Mouse (Mus musculus) MEL (cell line): Measurements from ENCODE around the gene Kif6. TPM values are rescaled to one million over a fixed set of nuclear protein-coding genes. Genes with fewer than 3 reads are reported as not detected.

ENCODE experiments used
- DNase-seq: peaks from one replicate; pipeline ENCODE4 v3.0.0; 2011; ENCODE audit warnings: low read depth, low spot score
- H3K27ac ChIP-seq: 2 replicates; pipeline ENCODE4 v1.5.1; 2012; ENCODE audit warnings: low read depth, mild to moderate bottlenecking, control low read depth, low read length, moderate library complexity; ENCODE audit not compliant: control insufficient read depth
- H3K27me3 ChIP-seq, 2 experiments: fragments of 150-350 bp in 1 of 2; sonication (generic) in 1 of 2; 2 replicates each; pipeline ENCODE4 v1.6.1; 2012; ENCODE audit warnings: low read length in 2 of 2, mild to moderate bottlenecking in 2 of 2, improper control_type of control experiment in 1 of 2, moderate library complexity in 1 of 2; ENCODE audit not compliant: insufficient read depth in 2 of 2, control insufficient read depth in 1 of 2
- H3K36me3 ChIP-seq, 2 experiments: 2 replicates each; pipeline ENCODE4 v1.6.1; 2012 to 2014; ENCODE audit warnings: low read length in 2 of 2, improper control_type of control experiment in 1 of 2, inconsistent platforms in 1 of 2, mild to moderate bottlenecking in 1 of 2; ENCODE audit not compliant: insufficient read depth in 2 of 2, control insufficient read depth in 1 of 2
- H3K4me1 ChIP-seq, 2 experiments: fragments of 150-350 bp in 1 of 2; sonication (generic) in 1 of 2; 2 replicates each; pipeline ENCODE4 v1.6.1; 2012; ENCODE audit warnings: low read length in 2 of 2, improper control_type of control experiment in 1 of 2, mild to moderate bottlenecking in 1 of 2; ENCODE audit not compliant: insufficient read depth in 2 of 2, control insufficient read depth in 1 of 2
- H3K4me3 ChIP-seq, 2 experiments: fragments of 150-350 bp in 1 of 2; sonication (generic) in 1 of 2; 2 replicates each; pipeline ENCODE4 v1.5.1; 2012; ENCODE audit warnings: low read depth in 2 of 2, low read length in 2 of 2, mild to moderate bottlenecking in 2 of 2, moderate library complexity in 2 of 2, control low read depth in 1 of 2, improper control_type of control experiment in 1 of 2; ENCODE audit not compliant: control insufficient read depth in 1 of 2, insufficient read depth in 1 of 2
- H3K79me2 ChIP-seq: 2 replicates; pipeline ENCODE4 v1.6.1; 2012; ENCODE audit warnings: mild to moderate bottlenecking, low read length, moderate library complexity; ENCODE audit not compliant: control insufficient read depth, poor library complexity, insufficient read depth
- H3K9ac ChIP-seq: 2 replicates; pipeline ENCODE4 v1.6.1; 2012; ENCODE audit warnings: low read depth, mild to moderate bottlenecking, control low read depth, low read length, moderate library complexity; ENCODE audit not compliant: control insufficient read depth, poor library complexity, severe bottlenecking
- H3K9me3 ChIP-seq: fragments of 150-350 bp; sonication (generic); replicated peaks from 2 replicates; pipeline ENCODE4 v1.6.1; 2012; ENCODE audit warnings: mild to moderate bottlenecking, low read length, improper control_type of control experiment, moderate library complexity; ENCODE audit not compliant: insufficient read depth
- BHLHE40 ChIP-seq: IDR thresholded peaks from 2 replicates; pipeline ENCODE4 v1.6.1; 2012; ENCODE audit warnings: low read depth, mild to moderate bottlenecking, inconsistent platforms, low read length, improper control_type of control experiment, borderline replicate concordance
- ELF1 ChIP-seq: IDR thresholded peaks from 2 replicates; pipeline ENCODE4 v1.6.1; 2014; ENCODE audit warnings: low read depth, mild to moderate bottlenecking, inconsistent platforms, low read length, improper control_type of control experiment, moderate library complexity
- GATA1 ChIP-seq: IDR thresholded peaks from 2 replicates; pipeline ENCODE4 v1.6.1; 2011; ENCODE audit warnings: low read depth, low read length, improper control_type of control experiment
- HCFC1 ChIP-seq: IDR thresholded peaks from 2 replicates; pipeline ENCODE4 v1.6.1; 2012; ENCODE audit warnings: low read depth, mild to moderate bottlenecking, inconsistent platforms, low read length, improper control_type of control experiment, moderate library complexity
- JUND ChIP-seq: IDR thresholded peaks from 2 replicates; pipeline ENCODE4 v1.6.1; 2011; ENCODE audit warnings: low read depth, mild to moderate bottlenecking, improper control_type of control experiment, low read length
- MAX ChIP-seq: IDR thresholded peaks from 2 replicates; pipeline ENCODE4 v1.6.1; 2011; ENCODE audit warnings: low read length, improper control_type of control experiment
- MAZ ChIP-seq: IDR thresholded peaks from 2 replicates; pipeline ENCODE4 v1.6.1; 2012; ENCODE audit warnings: low read depth, mild to moderate bottlenecking, inconsistent platforms, low read length, improper control_type of control experiment
- MEF2A ChIP-seq: IDR thresholded peaks from 2 replicates; pipeline ENCODE4 v1.6.1; 2014; ENCODE audit warnings: low read depth, mild to moderate bottlenecking, inconsistent platforms, low read length, improper control_type of control experiment; ENCODE audit not compliant: poor library complexity, insufficient replicate concordance, severe bottlenecking; ENCODE audit errors: extremely low read depth
- MYC ChIP-seq: IDR thresholded peaks from 2 replicates; pipeline ENCODE4 v1.6.1; 2011; ENCODE audit warnings: low read depth, mild to moderate bottlenecking, low read length, improper control_type of control experiment, moderate library complexity
- NELFE ChIP-seq: IDR thresholded peaks from 2 replicates; pipeline ENCODE4 v1.6.1; 2011; ENCODE audit warnings: low read depth, low read length, improper control_type of control experiment
- NRF1 ChIP-seq: IDR thresholded peaks from 2 replicates; pipeline ENCODE4 v1.6.1; 2014; ENCODE audit warnings: low read depth, mild to moderate bottlenecking, inconsistent platforms, low read length, improper control_type of control experiment, moderate library complexity; ENCODE audit not compliant: poor library complexity, insufficient read depth, severe bottlenecking
- POLR2A ChIP-seq, 2 experiments: IDR thresholded peaks; 2 replicates each; pipeline ENCODE4 v1.6.1; 2011 to 2012; ENCODE audit warnings: low read length in 2 of 2, mild to moderate bottlenecking in 2 of 2, control low read depth in 1 of 2, improper control_type of control experiment in 1 of 2, low read depth in 1 of 2, moderate library complexity in 1 of 2; ENCODE audit not compliant: control insufficient read depth in 1 of 2, insufficient read depth in 1 of 2, poor library complexity in 1 of 2
- POLR2AphosphoS2 ChIP-seq: IDR thresholded peaks from 2 replicates; pipeline ENCODE4 v1.6.1; 2011; ENCODE audit warnings: low read length, improper control_type of control experiment
- POLR2AphosphoS5 ChIP-seq: IDR thresholded peaks from 2 replicates; pipeline ENCODE4 v1.6.1; 2012; ENCODE audit warnings: low read depth, borderline replicate concordance, mild to moderate bottlenecking, inconsistent platforms, low read length, moderate library complexity, mixed read lengths
- RAD21 ChIP-seq: IDR thresholded peaks from 2 replicates; pipeline ENCODE4 v1.6.1; 2011; ENCODE audit warnings: mild to moderate bottlenecking, low read depth, low read length, improper control_type of control experiment
- TAL1 ChIP-seq: IDR thresholded peaks from 2 replicates; pipeline ENCODE4 v1.6.1; 2012; ENCODE audit warnings: mild to moderate bottlenecking, inconsistent platforms, low read length, moderate library complexity, mixed read lengths
- UBTF ChIP-seq: IDR thresholded peaks from 2 replicates; pipeline ENCODE4 v1.6.1; 2012; ENCODE audit warnings: low read depth, mild to moderate bottlenecking, inconsistent platforms, low read length, improper control_type of control experiment, moderate library complexity, borderline replicate concordance; ENCODE audit not compliant: insufficient read depth
- polyA plus RNA-seq, 2 experiments: library from polyadenylated mRNA; stranded (reverse) in 1 of 2; unstranded in 1 of 2; fragments of >175 nt in 1 of 2; fragments of >200 nt in 1 of 2; gene quantifications; 2 replicates each; pipeline versions ENCODE4 v1.2.1 to v1.2.4; 2012; ENCODE audit warnings: low replicate concordance in 2 of 2, low read depth in 1 of 2; ENCODE audit not compliant: insufficient read length in 2 of 2, insufficient read depth in 1 of 2, missing spikeins in 1 of 2
- total RNA-seq: library from RNA; depleted of rRNA; stranded (reverse); fragments of 300-350 nt; gene quantifications from 2 replicates; pipeline ENCODE4 v1.2.3, GENCODE M21; 2012

Gene Kif6
- total and polyA plus RNA-seq, 3 experiments: not detected

DNA sequence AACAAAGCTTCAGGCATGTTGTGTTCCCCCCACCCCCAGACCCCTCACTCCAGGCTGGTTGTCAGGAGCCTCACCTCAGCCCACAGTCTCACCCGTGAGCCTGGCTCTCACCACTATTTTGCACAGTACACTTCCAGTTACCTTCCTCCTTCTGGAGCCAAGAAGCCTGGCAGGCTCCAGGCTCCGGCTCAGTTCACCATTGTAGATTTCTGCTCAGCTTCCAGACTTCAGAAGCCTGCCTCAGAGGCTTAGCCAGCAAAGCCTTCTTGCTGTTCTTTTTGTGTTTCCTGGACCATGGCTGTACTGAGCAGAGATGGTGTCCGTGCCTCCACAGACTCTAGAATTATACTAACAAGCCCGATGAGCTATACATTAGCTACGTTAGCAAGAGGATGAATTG is 248.7 kb downstream of the Kif6 start:
- H3K27ac ChIP-seq: no peak overlapping the region
- no peak overlapping the region for H3K9ac ChIP-seq
- no peak for TF ChIP-seq NRF1
- TF ChIP-seq POLR2A (IDR thresholded peaks at IDR 0.05; ENCODE audit: control insufficient read depth in 1 of 2, insufficient read depth in 1 of 2, low read depth in 1 of 2, low read length in 2 of 2, poor library complexity in 1 of 2): no peak
- TF ChIP-seq JUND: no peak
- TF ChIP-seq UBTF: no peak
- no peak overlapping the region for H3K4me3 ChIP-seq
- no peaks in the 10 kb centered on the region for H3K79me2 ChIP-seq
- no peak for DNase-seq
- no peaks in the 10 kb centered on the region for H3K9me3 ChIP-seq
- H3K4me1 ChIP-seq: no peaks in the 10 kb centered on the region
- H3K27me3 ChIP-seq: no peaks in the 10 kb centered on the region
- H3K36me3 ChIP-seq: no peaks in the 10 kb centered on the region

DNA sequence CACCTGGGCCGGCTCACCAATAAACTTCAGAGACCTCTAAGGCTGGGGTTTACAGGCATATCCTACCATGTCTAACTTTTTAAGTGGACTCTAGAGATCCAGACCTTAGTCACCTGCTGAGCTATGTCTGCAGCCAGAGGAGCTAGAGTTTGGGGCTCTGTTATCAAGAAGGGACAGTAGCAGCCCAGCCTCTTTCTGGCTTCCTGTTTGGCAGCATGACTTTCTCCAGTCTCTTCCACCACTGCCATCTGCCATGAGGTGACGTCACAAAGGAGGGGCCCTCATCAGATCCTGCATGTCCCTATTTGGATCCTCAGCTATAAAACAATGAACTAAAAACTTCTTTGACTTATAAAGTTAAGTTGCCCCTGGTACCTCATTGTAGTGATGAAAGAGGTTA is 250.7 kb downstream of the Kif6 start:
- TF ChIP-seq JUND (no peak), TAL1 (no peak), GATA1 (no peak), NRF1 (no peak), MEF2A (no peak), MAX (no peak), RAD21 (no peak), POLR2AphosphoS2 (no peak), MAZ (no peak), MYC (no peak), POLR2AphosphoS5 (no peak), BHLHE40 (no peak), HCFC1 (no peak), POLR2A (IDR thresholded peaks at IDR 0.05; ENCODE audit: control insufficient read depth in 1 of 2, insufficient read depth in 1 of 2, low read depth in 1 of 2, low read length in 2 of 2, poor library complexity in 1 of 2) (no peak), NELFE (no peak), ELF1 (no peak)
- TF ChIP-seq, all 39 proteins: peak for 0
- Histone ChIP-seq H3K27me3 (no peaks in the 10 kb centered on the region), H3K9ac (no peak overlapping the region), H3K79me2 (no peaks in the 10 kb centered on the region), H3K36me3 (no peaks in the 10 kb centered on the region), H3K4me1 (no peaks in the 10 kb centered on the region), H3K27ac (no peak overlapping the region), H3K4me3 (no peak overlapping the region), H3K9me3 (no peaks in the 10 kb centered on the region)
- DNase-seq: no peak
